Mouse (Mus musculus): ENCODE data around the gene Fam167b. TPM values are rescaled to one million over a fixed set of nuclear protein-coding genes. Genes with fewer than 3 reads are reported as not detected.

The Fam167b gene
- polyA plus RNA-seq, 1 experiment from 2014 or later, result 40.3 TPM

- Histone ChIP-seq H3K4me2 (ENCODE audit: low read length) (no peak overlapping the region), H3K9me3 (replicated peaks; ENCODE audit: low read length) (no peaks in the 10 kb centered on the region)
- no peak for TF ChIP-seq CTCF (IDR thresholded peaks at IDR 0.05; ENCODE audit: low read depth)
These were observed 8.3 kb downstream of the Fam167b start for GRCm38 (mm10) chr4:129570028-129570427.

GRCm38 (mm10) chr4:129568366-129568765 lies 10.0 kb downstream of the Fam167b start:
- Histone ChIP-seq H3K9ac (ENCODE audit: low read depth, low read length) (no peak overlapping the region), H3K4me2 (ENCODE audit: low read length) (no peak overlapping the region), H3K9me3 (replicated peaks; ENCODE audit: low read length) (no peaks in the 10 kb centered on the region), H3K4me3 (replicated peaks; ENCODE audit: low read depth, low read length) (no peak overlapping the region), H3K36me3 (ENCODE audit: insufficient read depth, low read length) (no peaks in the 10 kb centered on the region), H3K27me3 (ENCODE audit: insufficient read depth, low read length) (no peaks in the 10 kb centered on the region), H3K4me1 (replicated peaks; ENCODE audit: insufficient read depth, low read length) (no peaks in the 10 kb centered on the region), H3K27ac (no peak overlapping the region)
- ATAC-seq (replicated peaks; ENCODE audit: low FRiP score, low read depth) (no peak), DNase-seq (ENCODE audit: low spot score) (no peak)
- WGBS, result 91% methylated on average over 7 of the region's 7 CpGs
- no peak for TF ChIP-seq CTCF (IDR thresholded peaks at IDR 0.05; ENCODE audit: low read depth)

More at GRCm38 (mm10) chr4:129570028-129570427, 8.3 kb downstream of the Fam167b start:
- Histone ChIP-seq H3K27ac (no peak overlapping the region), H3K36me3 (ENCODE audit: insufficient read depth, low read length) (no peaks in the 10 kb centered on the region), H3K4me3 (replicated peaks; ENCODE audit: low read depth, low read length) (no peak overlapping the region), H3K4me1 (replicated peaks; ENCODE audit: insufficient read depth, low read length) (0 out of 2 replicates have a peak, but pooled peaks cover 2% of the 10 kb centered on the region), H3K27me3 (ENCODE audit: insufficient read depth, low read length) (no peaks in the 10 kb centered on the region), H3K9ac (ENCODE audit: low read depth, low read length) (no peak overlapping the region)
- 81% methylated on average over 6 of the region's 6 CpGs for WGBS
- ATAC-seq (replicated peaks; ENCODE audit: low FRiP score, low read depth), result no peak
- no peak for DNase-seq (ENCODE audit: low spot score)

GRCm38 (mm10) chr4:129565139-129565538 lies 13.2 kb downstream of the Fam167b start:
- DNase-seq (ENCODE audit: low spot score) (no peak), ATAC-seq (replicated peaks; ENCODE audit: low FRiP score, low read depth) (no peak)
- 81% methylated on average over 6 of the region's 6 CpGs for WGBS
- no peak overlapping the region for H3K27ac ChIP-seq
- no peak overlapping the region for H3K4me2 ChIP-seq (ENCODE audit: low read length)
- H3K9me3 ChIP-seq (replicated peaks; ENCODE audit: low read length), result no peaks in the 10 kb centered on the region
- TF ChIP-seq CTCF (IDR thresholded peaks at IDR 0.05; ENCODE audit: low read depth), result no peak
- no peaks in the 10 kb centered on the region for H3K36me3 ChIP-seq (ENCODE audit: insufficient read depth, low read length)
- no peak overlapping the region for H3K9ac ChIP-seq (ENCODE audit: low read depth, low read length)
- no peaks in the 10 kb centered on the region for H3K4me1 ChIP-seq (replicated peaks; ENCODE audit: insufficient read depth, low read length)
- no peak overlapping the region for H3K4me3 ChIP-seq (replicated peaks; ENCODE audit: low read depth, low read length)
- no peaks in the 10 kb centered on the region for H3K27me3 ChIP-seq (ENCODE audit: insufficient read depth, low read length)

DNA sequence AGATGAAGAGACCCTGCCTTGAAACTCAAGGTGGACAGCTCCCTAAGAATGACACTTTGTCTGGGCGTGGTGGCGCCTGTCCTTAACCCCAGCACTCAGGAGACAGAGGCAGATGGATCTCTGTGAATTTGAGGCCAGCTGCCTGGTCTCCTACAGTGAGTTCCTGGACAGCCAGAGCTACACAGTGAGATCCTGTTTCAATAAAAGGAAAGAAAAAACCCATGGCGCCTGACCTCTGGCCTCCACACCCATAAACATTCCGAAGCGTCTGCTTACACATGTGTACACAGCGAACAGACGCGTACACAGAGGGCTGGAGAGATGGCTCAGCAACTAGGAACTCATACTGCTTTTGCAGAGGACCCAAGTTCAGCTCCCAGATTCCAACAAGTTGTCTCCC lies 14.6 kb downstream of the Fam167b start:
- Histone ChIP-seq H3K4me2 (ENCODE audit: low read length) (no peak overlapping the region), H3K4me3 (replicated peaks; ENCODE audit: low read depth, low read length) (no peak overlapping the region), H3K9ac (ENCODE audit: low read depth, low read length) (no peak overlapping the region), H3K27ac (no peak overlapping the region; the same call in 1 of the 2 replicates), H3K27me3 (ENCODE audit: insufficient read depth, low read length) (no peaks in the 10 kb centered on the region), H3K4me1 (replicated peaks; ENCODE audit: insufficient read depth, low read length) (no peaks in the 10 kb centered on the region), H3K36me3 (ENCODE audit: insufficient read depth, low read length) (no peaks in the 10 kb centered on the region), H3K9me3 (replicated peaks; ENCODE audit: low read length) (no peaks in the 10 kb centered on the region)
- peak; percentile 79 for DNase-seq (ENCODE audit: low spot score)
- 16% methylated on average over 8 of the region's 8 CpGs for WGBS
- no peak for TF ChIP-seq CTCF (IDR thresholded peaks at IDR 0.05; ENCODE audit: low read depth)
- ATAC-seq (replicated peaks; ENCODE audit: low FRiP score, low read depth), result no peak; the same call in 1 of the 2 replicates

DNA sequence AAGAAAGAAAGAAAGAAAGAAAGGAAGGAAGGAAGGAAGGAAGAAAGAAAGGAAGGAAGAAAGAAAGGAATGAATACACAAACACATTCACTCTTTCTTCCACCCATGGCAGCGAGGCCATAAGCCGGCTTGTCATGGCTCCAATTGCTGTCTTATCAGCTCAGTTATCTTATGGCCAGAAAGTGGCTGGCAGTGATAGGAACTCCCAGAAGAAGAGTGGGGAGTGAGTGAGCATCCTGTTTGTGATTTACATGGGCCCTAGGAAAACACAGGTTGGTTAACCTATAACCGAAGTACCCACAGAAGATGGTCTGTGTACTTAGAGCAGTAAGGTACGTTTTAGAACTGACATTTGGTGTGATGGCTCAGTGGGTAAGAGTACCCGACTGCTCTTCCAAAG lies 17.2 kb downstream of the Fam167b start:
- Histone ChIP-seq H3K9me3 (replicated peaks; ENCODE audit: low read length) (no peaks in the 10 kb centered on the region), H3K4me1 (replicated peaks; ENCODE audit: insufficient read depth, low read length) (0 out of 2 replicates have a peak, but pooled peaks cover 3% of the 10 kb centered on the region), H3K27ac (no peak overlapping the region), H3K4me3 (replicated peaks; ENCODE audit: low read depth, low read length) (no peak overlapping the region), H3K36me3 (ENCODE audit: insufficient read depth, low read length) (no peaks in the 10 kb centered on the region), H3K4me2 (ENCODE audit: low read length) (no peak overlapping the region), H3K27me3 (ENCODE audit: insufficient read depth, low read length) (no peaks in the 10 kb centered on the region), H3K9ac (ENCODE audit: low read depth, low read length) (no peak overlapping the region)
- 77% methylated on average over 5 of the region's 5 CpGs for WGBS
- no peak for TF ChIP-seq CTCF (IDR thresholded peaks at IDR 0.05; ENCODE audit: low read depth)
- ATAC-seq (replicated peaks; ENCODE audit: low FRiP score, low read depth) (no peak), DNase-seq (ENCODE audit: low spot score) (no peak)

DNA sequence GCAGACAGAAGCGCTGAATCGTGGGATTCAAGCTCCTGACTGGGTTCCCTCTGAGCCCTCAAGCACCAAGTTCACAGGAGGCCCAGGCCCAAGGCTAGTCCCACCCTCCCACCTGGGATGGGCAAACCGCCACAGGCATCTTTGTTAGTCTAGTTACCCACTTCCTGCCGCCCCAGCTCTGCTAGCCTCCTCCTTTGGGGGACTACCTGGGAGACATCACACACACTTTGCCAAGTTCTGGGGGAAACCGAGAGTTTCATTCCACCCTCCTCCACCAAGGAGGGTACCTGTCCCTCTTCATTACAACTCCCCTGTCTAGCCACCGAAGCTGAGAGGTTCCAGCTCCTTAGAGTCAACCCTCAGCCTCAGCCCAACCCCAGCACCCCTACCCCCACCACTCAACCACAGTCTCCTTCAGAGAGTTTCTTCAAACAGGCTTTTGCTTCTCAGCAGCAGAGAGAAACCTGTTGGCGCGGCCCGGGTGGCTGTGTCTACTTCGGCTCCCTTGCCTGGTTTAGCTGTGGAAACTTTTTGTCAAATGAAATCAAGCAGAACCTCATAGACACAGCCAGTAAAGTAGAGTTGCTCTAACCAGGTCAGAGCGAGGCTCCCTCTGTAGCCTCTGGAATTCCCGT lies 19.9 kb downstream of the Fam167b start:
- WGBS, result 81% methylated on average over 12 of the region's 12 CpGs
- Histone ChIP-seq H3K36me3 (ENCODE audit: insufficient read depth, low read length) (no peaks in the 10 kb centered on the region), H3K27ac (no peak overlapping the region), H3K4me1 (replicated peaks; ENCODE audit: insufficient read depth, low read length) (0 out of 2 replicates have a peak, but pooled peaks cover 3% of the 10 kb centered on the region), H3K4me2 (ENCODE audit: low read length) (no peak overlapping the region), H3K4me3 (replicated peaks; ENCODE audit: low read depth, low read length) (no peak overlapping the region), H3K27me3 (ENCODE audit: insufficient read depth, low read length) (no peaks in the 10 kb centered on the region), H3K9me3 (replicated peaks; ENCODE audit: low read length) (no peaks in the 10 kb centered on the region), H3K9ac (ENCODE audit: low read depth, low read length) (no peak overlapping the region)
- ATAC-seq (replicated peaks; ENCODE audit: low FRiP score, low read depth) (no peak), DNase-seq (ENCODE audit: low spot score) (no peak)
- no peak for TF ChIP-seq CTCF (IDR thresholded peaks at IDR 0.05; ENCODE audit: low read depth)
